Mouse (Mus musculus): ENCODE data around the gene Lpar2.

Lpar2 gene

GRCm38 (mm10) chr8:69822386-69823191 lies at the start of gene Lpar2:
TSS of gene Lpar2 (plus strand) at chr8:69822429.
- peak in 1 of 2 experiments; percentile 56 for DNase-seq (ENCODE audit: low spot score in 2 of 2)

GRCm38 (mm10) chr8:69774503-69775148 lies 47.6 kb upstream of the Lpar2 start, which contains the start of gene Gm20422:
TSS of gene Gm20422 (minus strand) at chr8:69774886.
- peak; percentile 84 for DNase-seq (ENCODE audit: low spot score in 2 of 2)

- DNase-seq (ENCODE audit: low spot score in 2 of 2), result no peak
These were observed 47.1 kb upstream of the Lpar2 start for GRCm38 (mm10) chr8:69775149-69775534.

- no peak for DNase-seq (ENCODE audit: low spot score in 2 of 2)
These were observed 45.1 kb upstream of the Lpar2 start for GRCm38 (mm10) chr8:69777111-69777510.

- DNase-seq (ENCODE audit: low spot score in 2 of 2), result no peak
These were observed 33.1 kb upstream of the Lpar2 start for GRCm38 (mm10) chr8:69789105-69789504.

- no peak for DNase-seq (ENCODE audit: low spot score in 2 of 2)
These were observed 32.5 kb upstream of the Lpar2 start for GRCm38 (mm10) chr8:69789731-69790130.

GRCm38 (mm10) chr8:69790364-69790763 lies 31.9 kb upstream of the Lpar2 start:
- no peak for DNase-seq (ENCODE audit: low spot score in 2 of 2)

- peak; percentile 84 to 87 for DNase-seq (ENCODE audit: low spot score in 2 of 2)
These were observed 31.4 kb upstream of the Lpar2 start, which contains the start of the genes Atp13a1 and Zfp866 for GRCm38 (mm10) chr8:69790773-69791367. TSS of gene Atp13a1 (plus strand) at chr8:69791163. TSS of gene Zfp866 (minus strand) at chr8:69791178.

- peak in 1 of 2 experiments; percentile 61 for DNase-seq (ENCODE audit: low spot score in 2 of 2)
These were observed 30.7 kb upstream of the Lpar2 start for GRCm38 (mm10) chr8:69791415-69792068.

GRCm38 (mm10) chr8:69793666-69794065 lies 28.6 kb upstream of the Lpar2 start:
- peak; percentile 14 to 32 for DNase-seq (ENCODE audit: low spot score in 2 of 2)

- DNase-seq (ENCODE audit: low spot score in 2 of 2), result peak; percentile 16 to 56
These were observed 28.1 kb upstream of the Lpar2 start for GRCm38 (mm10) chr8:69794096-69794495.

GRCm38 (mm10) chr8:69794901-69795300 lies 27.3 kb upstream of the Lpar2 start:
- DNase-seq (ENCODE audit: low spot score in 2 of 2), result peak; percentile 5 to 42

- peak; percentile 16 to 52 for DNase-seq (ENCODE audit: low spot score in 2 of 2)
These were observed 25.4 kb upstream of the Lpar2 start for GRCm38 (mm10) chr8:69796721-69797345.

- DNase-seq (ENCODE audit: low spot score in 2 of 2), result peak in 1 of 2 experiments; percentile 56
These were observed 24.6 kb upstream of the Lpar2 start for GRCm38 (mm10) chr8:69797661-69798060.

- DNase-seq (ENCODE audit: low spot score in 2 of 2), result peak; percentile 17 to 54
These were observed 23.0 kb upstream of the Lpar2 start for GRCm38 (mm10) chr8:69799261-69799660.

- DNase-seq (ENCODE audit: low spot score in 2 of 2), result peak; percentile 14 to 57
These were observed 22.3 kb upstream of the Lpar2 start for GRCm38 (mm10) chr8:69799946-69800345.

- DNase-seq (ENCODE audit: low spot score in 2 of 2), result peak; percentile 10 to 29
These were observed 20.4 kb upstream of the Lpar2 start for GRCm38 (mm10) chr8:69801796-69802195.

GRCm38 (mm10) chr8:69802216-69802615 lies 20.0 kb upstream of the Lpar2 start:
- DNase-seq (ENCODE audit: low spot score in 2 of 2), result peak in 1 of 2 experiments; percentile 51

- peak; percentile 13 to 54 for DNase-seq (ENCODE audit: low spot score in 2 of 2)
These were observed 18.9 kb upstream of the Lpar2 start for GRCm38 (mm10) chr8:69803366-69803765.

- no peak for DNase-seq (ENCODE audit: low spot score in 2 of 2)
These were observed 17.7 kb upstream of the Lpar2 start for GRCm38 (mm10) chr8:69804537-69804936.

GRCm38 (mm10) chr8:69805086-69805485 lies 17.1 kb upstream of the Lpar2 start:
- DNase-seq (ENCODE audit: low spot score in 2 of 2), result peak in 1 of 2 experiments; percentile 58
